Mouse (Mus musculus): ENCODE data around the gene Serpine1. TPM values are rescaled to one million over a fixed set of nuclear protein-coding genes. Genes with fewer than 3 reads are reported as not detected.

Gene Serpine1
- total and polyA plus RNA-seq, 3 experiments = 0.04 to 0.11 TPM; not detected in 1

DNA sequence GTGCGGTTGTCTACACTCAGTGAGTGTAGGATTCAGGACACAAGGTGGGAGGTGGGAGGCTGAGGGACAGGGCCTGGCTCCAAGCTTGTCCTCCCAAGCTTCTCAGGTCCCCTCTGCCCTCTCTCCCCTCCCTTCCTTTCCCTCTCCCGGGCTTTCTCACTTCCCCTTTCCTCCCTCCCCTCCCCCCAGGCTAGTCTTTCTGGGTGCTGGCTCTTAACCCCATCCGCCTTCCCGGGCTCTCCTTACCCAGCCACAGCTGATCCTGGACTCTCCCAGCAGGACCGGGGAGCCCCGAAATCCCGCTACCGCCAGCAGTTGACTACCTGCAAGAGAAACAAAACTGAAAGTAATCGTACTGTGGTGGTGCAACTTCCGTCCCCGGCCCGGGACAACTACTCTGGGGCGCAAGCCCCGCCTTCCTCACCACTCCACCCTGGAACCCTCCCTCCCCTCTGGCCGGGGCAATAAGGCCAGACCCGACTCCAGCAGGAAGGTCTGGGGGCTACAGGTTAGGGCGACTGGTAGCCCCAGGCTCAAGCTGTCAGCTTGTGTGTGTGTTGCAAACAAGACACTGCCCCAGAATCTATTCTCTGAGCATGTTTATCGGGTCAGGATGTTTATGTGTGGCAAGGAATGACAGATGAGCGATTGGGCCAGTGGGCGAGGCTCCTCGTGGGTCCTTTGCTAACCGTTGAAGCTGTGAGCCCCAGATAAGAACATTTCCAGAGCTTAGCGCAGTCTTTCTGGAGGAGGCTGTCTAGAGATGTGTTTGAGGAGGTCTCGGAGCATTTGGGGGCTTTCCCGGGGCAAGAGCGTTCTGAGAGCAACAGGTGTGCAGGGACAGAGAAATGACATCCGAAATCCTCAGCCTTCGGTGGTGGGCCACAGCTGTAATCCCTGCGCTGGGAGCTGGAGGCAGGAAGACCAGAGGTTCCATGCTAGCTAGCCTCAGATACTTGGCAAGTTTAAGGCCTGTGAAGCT lies 44.1 kb upstream of the Serpine1 start, which contains the start of gene Trim56 (continued):
- peak; percentile 42 for TF ChIP-seq CHD2 (IDR thresholded peaks at IDR 0.05; ENCODE audit: low read length)
- TF ChIP-seq RAD21 (IDR thresholded peaks at IDR 0.05; ENCODE audit: low read depth, low read length) = no peak
- TF ChIP-seq ZC3H11A (IDR thresholded peaks at IDR 0.05; ENCODE audit: low read depth, low read length) = no peak
- no peak; the same call in 1 of the 2 replicates for TF ChIP-seq CHD1 (IDR thresholded peaks at IDR 0.05; ENCODE audit: low read depth, low read length)
- TF ChIP-seq UBTF (IDR thresholded peaks at IDR 0.05; ENCODE audit: borderline replicate concordance, insufficient read depth, low read depth, low read length) = 0 out of 2 replicates have a peak, but pooled peaks have one; percentile 63
- no peak for TF ChIP-seq USF1 (IDR thresholded peaks at IDR 0.05; ENCODE audit: low read depth, low read length)
- no peak; the same call in 1 of the 2 replicates for TF ChIP-seq MAFK (IDR thresholded peaks at IDR 0.05; ENCODE audit: borderline replicate concordance, low read depth, low read length)
- TF ChIP-seq BHLHE40 (IDR thresholded peaks at IDR 0.05; ENCODE audit: borderline replicate concordance, low read depth, low read length) = peak; percentile 71; the same call in 1 of the 2 replicates
- peak; percentile 39; the same call in 1 of the 2 replicates for TF ChIP-seq POLR2AphosphoS5 (IDR thresholded peaks at IDR 0.05; ENCODE audit: borderline replicate concordance, low read depth, low read length)
- TF ChIP-seq HCFC1 (IDR thresholded peaks at IDR 0.05; ENCODE audit: low read depth, low read length) = peak; percentile 62
- TF ChIP-seq CTCF (IDR thresholded peaks at IDR 0.05 in 2 of 3, conservative IDR thresholded peaks at IDR 0.05 in 1 of 3; ENCODE audit: control insufficient read depth in 1 of 3, insufficient read depth in 1 of 3, low read depth in 2 of 3, low read length in 3 of 3, poor library complexity in 1 of 3, severe bottlenecking in 1 of 3) = no peak
- TF ChIP-seq EP300 (IDR thresholded peaks at IDR 0.05; ENCODE audit: low read depth in 1 of 2, low read length in 2 of 2) = peak; percentile 98 to 100
- TF ChIP-seq NRF1 (IDR thresholded peaks at IDR 0.05; ENCODE audit: insufficient read depth, low read depth, low read length, poor library complexity, severe bottlenecking) = peak; percentile 31; the same call in 1 of the 2 replicates
- TF ChIP-seq ZKSCAN1 (IDR thresholded peaks at IDR 0.05; ENCODE audit: low read depth, low read length) = no peak
- peak; percentile 98 for TF ChIP-seq MXI1 (IDR thresholded peaks at IDR 0.05; ENCODE audit: low read depth, low read length)
- TF ChIP-seq TAL1 (IDR thresholded peaks at IDR 0.05; ENCODE audit: low read length) = peak; percentile 97
- TF ChIP-seq RCOR1 (IDR thresholded peaks at IDR 0.05; ENCODE audit: low read depth, low read length) = peak; percentile 78
- TF ChIP-seq USF2 (IDR thresholded peaks at IDR 0.05; ENCODE audit: borderline replicate concordance in 1 of 2, insufficient read depth in 1 of 2, low read depth in 1 of 2, low read length in 2 of 2) = no peak
- peak; percentile 91 for TF ChIP-seq TBP (IDR thresholded peaks at IDR 0.05; ENCODE audit: low read depth, low read length)
- peak; percentile 89 for TF ChIP-seq POLR2AphosphoS2 (IDR thresholded peaks at IDR 0.05; ENCODE audit: low read length)
- peak; percentile 97 for TF ChIP-seq MYB (IDR thresholded peaks at IDR 0.05; ENCODE audit: low read depth, low read length)
- 0 out of 2 replicates have a peak, but pooled peaks have one; percentile 67 for TF ChIP-seq E2F4 (IDR thresholded peaks at IDR 0.05; ENCODE audit: borderline replicate concordance, low read depth, low read length)
- no peak for TF ChIP-seq ZNF384 (IDR thresholded peaks at IDR 0.05; ENCODE audit: low read depth, low read length)
- TF ChIP-seq MEF2A (IDR thresholded peaks at IDR 0.05; ENCODE audit: extremely low read depth, insufficient replicate concordance, low read depth, low read length, poor library complexity, severe bottlenecking) = no peak; the same call in 1 of the 2 replicates
- peak; percentile 97 for TF ChIP-seq GATA1 (IDR thresholded peaks at IDR 0.05; ENCODE audit: low read depth, low read length)

Measured in MEL (cell line).